ENCODE assay signal across 8 mouse cellular contexts in genomic region chr5:24684578-24685365, GRCm38 (mm10). TPM values are rescaled to one million over a fixed set of nuclear protein-coding genes. Genes with fewer than 3 reads are reported as not detected.
DNase-seq lines count a peak whose midpoint lies in the region; ATAC-seq and TF ChIP-seq lines count a peak whose summit lies in the region.

No protein-coding gene starts in this region.

- WGBS in forebrain, embryonic 11.5 days: 30% methylated on average over 16 of the region's 16 CpGs
- WGBS in lung, embryonic 14.5 days: 19% methylated on average over 16 of the region's 16 CpGs
- 9% methylated on average over 16 of the region's 16 CpGs for WGBS in olfactory bulb, adult 2 months

- DNase-seq in G1E (ENCODE audit: low spot score): peak; percentile 11
- peak; percentile 86 for DNase-seq in brain, adult 2 months (ENCODE audit: low read depth, low spot score)
- DNase-seq in forebrain, embryonic 11.5 days (ENCODE audit: low spot score): peak; percentile 71
- peak; percentile 17 to 41 for DNase-seq in heart, postnatal 14 days
- peak; percentile 91 for DNase-seq in layer of hippocampus, adult 9-11 months
- peak; percentile 70 for DNase-seq in lung, embryonic 14.5 days
- peak; percentile 33 for DNase-seq in urinary bladder, postnatal 25 days (ENCODE audit: low spot score)

- H3K4me2 ChIP-seq in forebrain, embryonic 11.5 days (ENCODE audit: low read depth, low read length, severe bottlenecking): peak overlapping the region; percentile 62
- H3K4me2 ChIP-seq in lung, embryonic 14.5 days: peak overlapping the region; percentile 68

- intact Hi-C loops in heart, postnatal 14 days (cut with DNase I): no loop called here

- peaks cover 24% of the 10 kb centered on the region for H3K4me1 ChIP-seq in G1E (ENCODE audit: insufficient read depth, low read depth, low read length)
- H3K4me1 ChIP-seq in forebrain, embryonic 11.5 days (replicated peaks; ENCODE audit: control insufficient read depth, insufficient read depth, low read length): no peaks in the 10 kb centered on the region
- H3K4me1 ChIP-seq in lung, embryonic 14.5 days (ENCODE audit: insufficient read depth): 0 out of 2 replicates have a peak, but pooled peaks cover 4% of the 10 kb centered on the region
- peaks cover 9% of the 10 kb centered on the region for H3K4me1 ChIP-seq in olfactory bulb, adult 2 months (ENCODE audit: control insufficient read depth, insufficient read depth, low read length)

- TF ChIP-seq POLR2A in olfactory bulb, adult 2 months (IDR thresholded peaks at IDR 0.05; ENCODE audit: insufficient read depth, low read depth, low read length): no peak

- no peak for ATAC-seq in G1E (ENCODE audit: extremely low read depth, insufficient number of reproducible peaks, low FRiP score, poor library complexity, severe bottlenecking)
- no peak; the same call in 1 of the 2 replicates for ATAC-seq in forebrain, embryonic 11.5 days (replicated peaks; ENCODE audit: low FRiP score)
- peak; percentile 62 for ATAC-seq in lung, embryonic 14.5 days (ENCODE audit: insufficient read depth)

- peak overlapping the region; percentile 90 for H3K27ac ChIP-seq in forebrain, embryonic 11.5 days (ENCODE audit: low read depth, low read length)
- H3K27ac ChIP-seq in lung, embryonic 14.5 days (ENCODE audit: low read depth): peak overlapping the region; percentile 98
- H3K27ac ChIP-seq in olfactory bulb, adult 2 months (ENCODE audit: insufficient read depth, low read depth, low read length): peak overlapping the region; percentile 92

- peak overlapping the region; percentile 94 for H3K4me3 ChIP-seq in G1E (ENCODE audit: low read depth, low read length)
- peak overlapping the region; percentile 90 for H3K4me3 ChIP-seq in forebrain, embryonic 11.5 days (ENCODE audit: low read depth, low read length)
- peak overlapping the region; percentile 27 for H3K4me3 ChIP-seq in lung, embryonic 14.5 days (ENCODE audit: low read depth, low read length)
- peak overlapping the region; percentile 72 for H3K4me3 ChIP-seq in olfactory bulb, adult 2 months (ENCODE audit: insufficient read depth, low read depth, low read length)

- no peaks in the 10 kb centered on the region for H3K9me3 ChIP-seq in G1E (replicated peaks)
- H3K9me3 ChIP-seq in forebrain, embryonic 11.5 days (ENCODE audit: control insufficient read depth, low read length): no peaks in the 10 kb centered on the region
- H3K9me3 ChIP-seq in lung, embryonic 14.5 days (ENCODE audit: low read depth, low read length): no peaks in the 10 kb centered on the region

- peak overlapping the region; percentile 67 for H3K9ac ChIP-seq in forebrain, embryonic 11.5 days (ENCODE audit: low read length)
- peak overlapping the region; percentile 65 for H3K9ac ChIP-seq in lung, embryonic 14.5 days

- peaks cover 13% of the 10 kb centered on the region for H3K36me3 ChIP-seq in G1E (replicated peaks)
- no peaks in the 10 kb centered on the region for H3K36me3 ChIP-seq in forebrain, embryonic 11.5 days (ENCODE audit: control insufficient read depth, insufficient read depth, low read length)
- H3K36me3 ChIP-seq in lung, embryonic 14.5 days (ENCODE audit: insufficient read depth): peaks cover 4% of the 10 kb centered on the region; the same call in 1 of the 2 replicates

- no peaks in the 10 kb centered on the region for H3K27me3 ChIP-seq in G1E (ENCODE audit: insufficient read depth, low read length)
- H3K27me3 ChIP-seq in forebrain, embryonic 11.5 days (ENCODE audit: control insufficient read depth, insufficient read depth, low read length): no peaks in the 10 kb centered on the region
- no peaks in the 10 kb centered on the region for H3K27me3 ChIP-seq in lung, embryonic 14.5 days (ENCODE audit: insufficient read depth, low read length)

- TF ChIP-seq CTCF in G1E (IDR thresholded peaks at IDR 0.05; ENCODE audit: low read depth, low read length): no peak
- no peak for TF ChIP-seq CTCF in lung, embryonic 14.5 days (IDR thresholded peaks at IDR 0.05; ENCODE audit: low read depth)
- no peak for TF ChIP-seq CTCF in olfactory bulb, adult 2 months (IDR thresholded peaks at IDR 0.05; ENCODE audit: insufficient read depth, low read depth, low read length)

RNA-seq across cellular contexts. Expression of gene Nub1, which starts 0.6 kb away (rescaled TPM):
- total RNA-seq in G1E (2014; fragmentation: Nextera tagmentation) (40.8 and 44.7 TPM in 2 replicates), G1E (2017) (56.3 and 58.6 TPM in 2 replicates)
- polyA plus RNA-seq in G1E (2012): 25.8 and 28.8 TPM in 2 replicates
- 33.9 and 34.0 TPM in 2 replicates for polyA plus RNA-seq in forebrain, embryonic 11.5 days (2014; fragmentation: Nextera tagmentation; extraction: Ambion mirVana)
- 10 to 100 TPM; 28.5 to 31.1 TPM for total RNA-seq in heart, postnatal 14 days (2021)
- 31.6 and 34.1 TPM in 2 replicates for polyA plus RNA-seq in lung, embryonic 14.5 days (2014; fragmentation: Nextera tagmentation; extraction: Ambion mirVana)
- polyA plus RNA-seq in olfactory bulb, adult 2 months (2012; ENCODE audit: insufficient read depth, insufficient read length, low replicate concordance, missing spikeins): not detected in 2 replicates

RNA-seq across cellular contexts. Expression of gene Wdr86, which starts 45.8 kb away (rescaled TPM):
- total RNA-seq in G1E (2014; fragmentation: Nextera tagmentation) (not detected in 2 replicates), G1E (2017) (under 0.01 and 0.44 TPM in 2 replicates)
- not detected in 2 replicates for polyA plus RNA-seq in G1E (2012)
- 13.6 and 16.1 TPM in 2 replicates for polyA plus RNA-seq in forebrain, embryonic 11.5 days (2014; fragmentation: Nextera tagmentation; extraction: Ambion mirVana)
- total RNA-seq in heart, postnatal 14 days (2021): 1 to 10 TPM in 1 of 2 experiments, under 1 TPM in 1; 0.78 to 1.0 TPM
- polyA plus RNA-seq in lung, embryonic 14.5 days (2014; fragmentation: Nextera tagmentation; extraction: Ambion mirVana): 39.7 and 43.9 TPM in 2 replicates
- not detected in 2 replicates for polyA plus RNA-seq in olfactory bulb, adult 2 months (2012; ENCODE audit: insufficient read depth, insufficient read length, low replicate concordance, missing spikeins)

Comparison
In these comparisons a context has a peak if more than half of its experiments do, and no peak if none do; other contexts are left out.
1. DNase-seq: peak in every context shown above with its lines; median percentile 91 in layer of hippocampus, adult 9-11 months; 86 in brain, adult 2 months; 71 in forebrain, embryonic 11.5 days; 70 in lung, embryonic 14.5 days; 33 in urinary bladder, postnatal 25 days; 29 in heart, postnatal 14 days; 11 in G1E.
2. H3K4me3 ChIP-seq: peak in every context shown above with its lines; median percentile 94 in G1E; 90 in forebrain, embryonic 11.5 days; 72 in olfactory bulb, adult 2 months; 27 in lung, embryonic 14.5 days.